Mouse (Mus musculus) T-helper 2 cell (primary cell): ENCODE data around the gene Cdkal1.

Experiments used
- in situ Hi-C: fragments of 300-600 bp; cut with MboI, MseI; formaldehyde crosslinking; loops from one replicate; pipeline ENCODE4 v1.15.1; 2025; ENCODE audit warnings: high pct_unique_total_duplicates

Gene Cdkal1

DNA sequence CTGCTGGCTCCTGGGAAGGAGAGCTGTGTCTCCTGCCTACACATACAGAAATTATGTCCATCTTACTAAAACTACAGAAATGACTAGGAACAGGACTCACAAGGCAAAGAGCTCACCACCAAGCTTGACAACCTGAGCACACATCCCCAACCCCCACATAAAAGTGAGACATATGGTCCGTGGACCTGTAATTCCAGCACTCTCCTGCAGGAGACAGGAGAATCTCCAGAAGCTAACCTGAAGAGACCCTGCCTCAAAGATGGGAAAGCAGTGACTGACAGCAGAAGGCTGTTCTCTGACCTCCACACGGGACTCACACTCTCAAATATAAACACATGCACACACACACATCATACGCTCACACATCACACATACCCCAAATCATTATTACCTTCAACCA lies 36.3 kb downstream of the Cdkal1 start:
- in situ Hi-C loops, result no loop called here

DNA sequence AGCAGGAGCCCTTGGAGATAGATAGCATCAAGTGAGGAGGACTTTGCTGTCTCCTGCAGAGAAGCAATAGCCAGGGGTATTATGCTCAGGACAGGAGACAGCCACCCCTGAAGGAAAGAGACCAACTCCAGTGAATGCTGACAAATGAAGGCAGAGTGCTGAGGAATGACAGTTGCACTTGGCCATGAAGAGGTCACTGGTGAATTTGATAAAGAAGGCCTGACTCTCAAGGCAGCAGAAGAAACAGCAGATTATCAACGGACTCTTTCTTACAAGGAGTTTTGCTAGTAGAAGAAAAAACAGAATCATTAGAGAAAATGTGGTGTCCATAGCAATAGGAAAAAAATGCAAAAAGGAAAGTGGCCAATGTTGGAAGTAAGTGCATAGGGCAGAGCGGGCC lies 37.2 kb downstream of the Cdkal1 start:
- in situ Hi-C loops, result no loop called here

DNA sequence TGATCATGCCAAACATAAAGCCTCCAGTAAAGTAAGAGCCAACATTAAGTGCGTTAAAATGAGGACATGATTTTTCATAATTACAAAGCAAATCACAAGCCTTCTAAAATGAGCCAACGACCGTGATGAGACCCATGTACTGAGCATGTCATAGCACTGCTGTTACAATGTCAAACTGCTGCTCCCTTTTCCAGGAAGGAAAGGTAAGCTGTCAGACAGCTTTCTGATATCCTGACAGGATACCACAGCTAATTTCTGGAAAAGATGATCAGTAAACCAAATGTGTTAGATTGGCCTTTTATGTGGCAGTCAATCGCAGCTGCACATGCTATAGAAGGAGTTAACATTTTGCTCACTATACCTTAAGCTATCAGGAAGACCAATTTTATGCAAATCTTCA lies 44.7 kb downstream of the Cdkal1 start:
- in situ Hi-C loops, result no loop called here

DNA sequence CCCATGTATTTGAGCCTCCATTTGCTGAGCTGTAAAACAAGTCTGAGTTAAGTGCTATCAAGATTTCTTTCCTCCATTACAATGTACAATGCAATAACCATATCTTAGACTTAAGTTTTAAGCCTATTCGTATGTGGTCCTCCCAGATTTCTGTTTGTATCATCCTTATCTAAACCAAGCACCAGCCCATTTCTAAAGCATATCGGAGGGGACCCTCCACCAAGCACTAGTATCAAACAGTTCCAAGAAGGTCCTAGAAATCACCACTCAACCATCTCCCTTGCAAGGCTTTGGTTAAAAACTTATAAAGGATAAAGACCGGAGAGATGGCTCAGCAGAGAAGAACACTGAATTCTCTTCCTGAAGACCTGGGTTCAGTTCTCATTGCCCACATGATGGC lies 47.1 kb downstream of the Cdkal1 start:
- in situ Hi-C loops, result no loop called here

DNA sequence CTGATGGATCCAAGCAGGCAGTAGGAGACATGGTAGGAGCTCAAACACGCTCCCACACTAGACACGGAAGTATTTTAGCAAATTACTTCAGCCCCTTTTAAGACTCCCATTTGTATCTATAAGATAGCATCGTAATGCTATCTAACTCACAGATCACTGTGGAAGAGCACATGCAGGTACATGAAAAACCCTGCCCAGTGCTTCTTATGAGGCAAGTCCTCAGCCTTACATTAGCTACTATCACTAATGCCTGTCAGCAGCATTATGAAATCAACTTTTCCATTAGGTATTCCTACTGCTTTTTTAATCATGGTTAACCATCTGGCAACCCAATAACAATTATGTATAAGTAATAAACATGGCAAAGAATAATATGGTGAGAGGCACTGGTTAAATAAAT lies 47.5 kb downstream of the Cdkal1 start:
- in situ Hi-C loops, result no loop called here

DNA sequence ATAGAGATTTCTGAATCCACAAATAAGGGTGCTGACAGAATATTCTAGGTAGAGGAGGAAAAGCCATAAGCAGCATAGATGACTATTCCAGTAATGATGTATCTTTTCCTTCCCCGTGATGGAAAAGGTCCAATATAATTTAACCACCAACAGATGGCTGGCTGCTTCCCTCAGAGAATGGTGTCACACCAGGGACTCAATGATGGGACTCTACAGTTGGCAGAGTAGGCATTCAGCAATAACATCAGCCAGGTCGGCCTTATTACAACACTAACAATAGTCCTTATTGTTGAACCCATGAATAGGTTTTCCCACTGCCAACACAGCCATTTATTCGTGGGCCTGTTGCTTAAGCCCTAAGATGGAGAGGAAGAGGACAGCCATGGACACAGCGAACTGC lies 48.6 kb downstream of the Cdkal1 start:
- in situ Hi-C loops, result no loop called here

DNA sequence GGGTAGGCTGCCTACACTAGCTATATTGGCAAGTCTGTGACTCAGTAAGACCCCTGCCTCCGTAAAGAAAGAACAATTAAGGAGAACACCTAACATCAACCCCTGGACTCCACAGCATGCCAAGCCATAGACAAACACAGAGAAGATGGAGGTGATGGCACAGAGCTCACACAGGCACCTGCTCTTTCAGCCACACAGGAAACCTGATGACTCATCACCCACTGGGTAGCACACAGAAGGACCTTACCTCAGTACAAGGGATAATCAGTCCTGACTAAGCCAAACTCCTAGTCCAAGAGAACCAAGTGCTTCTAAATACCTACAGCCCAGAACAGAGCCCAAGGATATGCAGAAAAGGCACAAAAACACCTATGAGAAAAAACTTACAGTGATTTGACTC lies 50.2 kb downstream of the Cdkal1 start:
- in situ Hi-C loops, result no loop called here

DNA sequence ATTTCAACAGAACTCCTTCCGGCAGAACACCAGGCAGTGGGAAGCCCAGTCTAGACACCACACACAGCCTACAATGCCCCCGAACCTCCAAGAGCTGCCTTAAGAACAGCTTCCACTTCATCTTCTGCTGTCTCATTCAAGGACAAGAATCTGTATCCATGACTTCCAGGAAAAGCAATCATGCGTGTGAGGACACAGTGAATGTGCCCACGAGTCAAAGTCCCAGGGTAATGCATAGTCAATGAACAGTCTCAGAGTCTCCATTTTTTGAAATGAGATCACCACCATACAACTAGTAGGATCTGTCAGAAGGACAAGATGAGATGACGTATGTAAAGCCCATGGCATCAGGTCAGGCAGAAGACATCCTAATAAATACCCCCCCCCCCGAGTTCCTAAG lies 51.4 kb downstream of the Cdkal1 start:
- in situ Hi-C loops, result no loop called here

DNA sequence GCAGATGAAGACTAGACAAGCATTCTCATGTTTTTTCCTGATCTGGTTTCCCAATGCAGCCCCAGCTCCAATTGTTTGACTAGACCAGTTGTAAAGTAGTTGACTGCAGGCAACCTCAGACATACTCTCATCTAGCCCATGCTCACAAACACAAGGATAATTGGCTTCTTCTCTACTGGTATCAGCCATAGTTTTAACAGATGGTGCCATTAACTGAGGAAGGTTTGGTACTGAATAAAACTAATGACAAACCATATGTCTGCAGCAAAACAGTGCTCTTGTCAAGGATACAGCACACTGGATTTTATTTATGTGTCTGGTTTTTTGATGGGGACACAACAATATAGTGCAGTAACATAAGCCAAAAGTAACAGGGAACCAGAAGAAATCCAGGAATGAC lies 52.8 kb downstream of the Cdkal1 start:
- in situ Hi-C loops, result no loop called here

DNA sequence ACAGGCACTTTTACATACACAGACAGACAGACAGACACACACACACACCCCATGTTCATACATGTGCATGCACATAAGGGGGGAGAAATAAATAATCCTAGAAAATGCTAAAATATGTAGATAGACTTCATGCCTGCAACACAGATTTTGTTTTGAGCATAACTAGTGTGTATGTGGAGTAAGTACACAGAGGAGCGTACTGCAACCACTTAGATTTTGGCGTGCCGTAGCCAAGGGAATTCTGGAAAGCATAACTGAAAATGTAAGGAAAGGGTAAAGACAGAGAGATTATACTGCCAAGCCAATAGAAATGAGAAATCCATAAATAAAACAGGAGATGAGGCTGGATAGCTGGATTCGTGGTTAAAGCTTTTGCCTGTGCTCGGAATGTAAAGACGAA lies 55.4 kb downstream of the Cdkal1 start:
- in situ Hi-C loops, result no loop called here

DNA sequence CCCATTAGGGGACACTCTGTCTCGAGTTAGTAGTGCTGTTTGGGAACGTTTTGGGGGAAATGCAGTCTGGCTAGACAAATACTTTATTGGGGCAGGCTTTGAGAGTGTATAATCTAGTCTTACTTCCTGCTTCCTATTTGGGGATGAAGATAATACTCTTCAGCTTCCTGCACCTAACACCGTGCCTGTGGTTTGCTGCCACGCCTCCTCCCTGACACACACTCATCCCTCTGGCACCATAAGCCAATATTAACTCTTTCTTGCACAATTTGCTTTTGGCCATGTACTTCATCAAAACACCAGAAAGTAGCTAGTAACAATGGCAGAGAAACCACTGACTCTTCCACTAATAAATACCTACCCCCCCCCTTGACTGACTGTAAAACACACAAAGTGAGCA lies 63.4 kb downstream of the Cdkal1 start:
- in situ Hi-C loops, result no loop called here

DNA sequence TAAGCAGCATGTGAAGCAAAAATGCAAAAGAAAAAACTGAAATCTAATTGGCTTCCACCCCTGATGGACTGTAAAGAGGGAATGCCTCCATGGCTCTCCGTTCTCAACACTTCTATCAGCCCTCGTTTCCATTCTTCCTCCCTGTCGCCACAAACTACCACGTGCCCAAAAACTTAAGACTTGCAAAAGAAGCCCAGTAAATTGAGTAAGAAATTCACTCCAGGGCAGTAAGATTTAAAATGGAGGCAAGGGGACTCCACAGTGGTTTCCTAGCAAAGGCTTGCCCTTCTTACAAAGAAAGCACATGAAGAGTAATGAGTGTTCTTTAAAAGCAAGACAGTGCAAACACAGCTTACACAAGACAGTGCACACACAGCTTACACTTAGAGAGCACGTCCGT lies 64.0 kb downstream of the Cdkal1 start:
- in situ Hi-C loops, result no loop called here

DNA sequence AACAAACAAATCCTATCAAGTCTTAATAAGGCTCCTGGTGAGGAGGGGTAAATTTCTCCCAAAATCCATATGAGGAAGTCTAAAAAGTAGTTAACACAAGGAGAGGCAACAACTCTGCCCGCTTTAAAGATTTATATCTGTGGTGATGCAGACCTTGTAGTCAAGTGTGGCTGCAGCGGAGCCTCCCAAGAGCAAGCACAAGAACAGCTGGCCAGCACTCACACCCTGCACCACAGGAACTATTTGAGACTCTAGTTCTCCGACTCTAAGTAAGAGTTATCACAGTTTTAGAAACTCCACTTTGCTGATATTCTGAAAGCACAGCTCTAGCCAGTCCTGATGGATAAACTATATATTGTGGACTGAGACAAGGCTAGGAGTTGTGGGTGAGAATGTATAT lies 68.5 kb downstream of the Cdkal1 start:
- in situ Hi-C loops, result no loop called here

DNA sequence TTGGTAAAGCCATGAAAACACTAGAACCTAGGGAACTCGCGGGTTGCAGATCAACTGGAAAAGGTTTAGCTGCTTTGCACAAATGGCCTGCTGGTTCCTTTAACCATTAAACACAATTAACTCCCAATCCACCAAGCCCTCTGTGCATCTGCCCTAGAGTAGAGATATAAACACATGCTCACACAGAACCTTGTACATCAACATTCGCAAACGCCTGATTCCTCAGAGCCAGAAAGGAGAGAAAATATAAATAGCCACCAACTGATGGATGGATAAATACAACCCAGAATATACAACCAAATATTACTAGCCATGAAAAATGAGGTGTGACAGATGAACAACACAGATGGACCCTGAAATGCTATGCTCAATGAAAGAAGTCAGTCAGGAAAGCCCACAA lies 70.6 kb downstream of the Cdkal1 start:
- in situ Hi-C loops, result no loop called here

DNA sequence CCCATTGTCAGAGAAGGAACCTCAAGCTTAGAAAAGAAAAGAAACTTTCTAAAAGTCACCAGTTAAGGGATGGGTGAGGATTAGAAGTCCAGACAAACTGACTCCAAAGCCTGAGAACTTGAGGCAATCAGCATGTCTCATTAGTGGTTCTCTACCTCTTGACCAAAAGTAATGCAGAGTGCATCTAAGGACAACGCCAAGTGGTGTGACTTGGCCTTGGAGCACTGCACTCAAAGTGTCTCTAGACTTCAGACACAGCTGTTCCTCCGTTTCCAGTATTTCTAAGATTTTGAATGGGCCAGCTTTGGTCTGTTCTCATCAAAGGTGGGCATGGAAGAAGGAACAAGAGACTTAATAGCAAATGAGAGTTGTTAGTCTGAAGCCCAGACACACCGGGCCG lies 74.1 kb downstream of the Cdkal1 start:
- in situ Hi-C loops, result no loop called here

DNA sequence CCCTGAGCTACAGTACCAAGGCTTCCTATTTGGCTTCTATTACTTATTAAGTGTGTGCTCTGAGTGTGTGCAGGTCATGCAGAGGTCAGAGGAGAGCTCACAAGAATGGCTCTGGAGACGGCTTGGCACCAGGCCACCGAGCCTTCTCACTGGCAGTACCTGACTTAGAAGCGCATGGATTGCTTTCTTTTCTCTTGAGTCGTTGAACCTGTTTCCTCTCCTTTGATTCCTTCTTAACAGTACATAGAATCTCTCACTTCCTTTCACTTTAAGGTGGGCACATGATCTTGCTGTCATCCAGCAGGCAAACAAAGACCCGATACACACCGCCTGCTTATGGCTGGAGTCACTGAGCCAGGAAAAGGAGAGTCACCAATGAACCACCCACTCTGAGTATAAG lies 74.8 kb downstream of the Cdkal1 start:
- in situ Hi-C loops, result no loop called here

DNA sequence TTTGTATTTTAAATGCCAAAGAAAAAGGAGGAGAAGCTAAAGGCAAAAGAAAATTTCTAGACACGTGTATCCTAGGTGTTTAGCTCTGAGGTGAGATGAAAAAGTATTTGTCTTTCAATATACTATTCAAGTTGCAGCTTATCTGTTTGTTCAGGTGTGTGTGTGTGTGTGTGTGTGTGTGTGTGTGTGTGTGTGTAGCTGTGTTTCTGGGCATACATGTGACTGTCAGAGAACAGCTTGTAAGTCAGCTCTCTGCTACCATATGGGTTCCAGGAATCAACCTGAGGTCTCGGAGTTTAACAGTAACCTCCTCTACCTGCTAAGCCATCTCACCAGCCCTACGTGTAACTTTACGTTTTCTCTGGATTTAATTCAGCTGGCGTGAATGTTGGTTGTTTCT lies 76.0 kb downstream of the Cdkal1 start:
- in situ Hi-C loops, result no loop called here

DNA sequence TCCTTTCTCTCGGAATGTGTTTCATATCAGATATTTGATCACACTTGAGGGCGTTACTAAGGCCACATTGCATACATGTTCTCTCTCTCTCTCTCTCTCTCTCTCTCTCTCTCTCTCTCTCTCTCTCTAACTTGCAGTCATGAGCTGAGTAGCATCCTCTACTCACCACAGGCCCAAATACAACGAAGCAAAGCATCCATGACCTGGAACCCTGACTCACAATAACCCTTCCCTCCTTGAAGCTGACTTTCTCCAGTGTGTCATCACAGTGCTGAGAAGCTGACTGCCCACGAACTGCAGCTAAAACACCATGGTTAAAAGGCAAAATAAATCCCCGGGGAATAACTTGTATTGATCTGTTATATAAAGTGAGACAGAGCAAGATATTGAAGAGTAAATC lies 76.4 kb downstream of the Cdkal1 start:
- in situ Hi-C loops, result no loop called here

DNA sequence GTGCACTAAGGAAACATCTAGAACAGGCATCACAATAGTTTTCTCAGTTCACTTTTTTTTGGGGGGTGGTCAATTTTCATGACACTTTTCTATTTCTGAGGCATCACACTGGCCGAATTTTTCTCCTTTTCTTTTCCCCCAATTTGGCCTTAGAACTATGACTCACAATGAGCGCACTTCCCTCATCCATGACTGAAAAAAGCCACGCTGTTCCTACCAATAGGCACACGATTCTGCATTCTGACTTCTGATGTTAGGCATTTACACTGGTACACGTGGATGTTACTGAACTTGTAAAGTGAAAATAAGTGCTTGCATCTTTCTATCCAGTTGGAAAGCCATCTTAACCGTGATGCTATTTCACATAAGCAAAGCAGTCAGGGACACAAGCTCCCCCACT lies 77.3 kb downstream of the Cdkal1 start:
- in situ Hi-C loops, result no loop called here

DNA sequence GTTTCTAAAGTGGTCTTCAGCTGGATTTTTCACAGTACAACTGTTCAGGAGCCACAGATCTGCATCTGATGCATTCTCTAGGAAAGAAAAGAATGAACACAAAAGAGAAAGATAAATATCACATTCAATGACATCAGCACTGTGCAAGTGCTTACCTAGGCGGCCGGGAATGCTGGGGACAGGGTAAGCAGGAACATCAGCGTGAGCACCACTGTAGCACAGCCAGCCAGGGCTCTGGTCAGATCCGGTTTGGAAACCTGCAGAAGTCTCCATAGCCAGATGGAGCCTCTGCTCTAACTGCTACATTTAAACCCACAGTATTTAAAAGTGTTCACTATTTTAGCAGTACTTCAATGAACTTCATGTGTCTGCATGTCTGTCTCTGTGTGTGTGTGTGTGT lies 78.2 kb downstream of the Cdkal1 start:
- in situ Hi-C loops, result no loop called here

DNA sequence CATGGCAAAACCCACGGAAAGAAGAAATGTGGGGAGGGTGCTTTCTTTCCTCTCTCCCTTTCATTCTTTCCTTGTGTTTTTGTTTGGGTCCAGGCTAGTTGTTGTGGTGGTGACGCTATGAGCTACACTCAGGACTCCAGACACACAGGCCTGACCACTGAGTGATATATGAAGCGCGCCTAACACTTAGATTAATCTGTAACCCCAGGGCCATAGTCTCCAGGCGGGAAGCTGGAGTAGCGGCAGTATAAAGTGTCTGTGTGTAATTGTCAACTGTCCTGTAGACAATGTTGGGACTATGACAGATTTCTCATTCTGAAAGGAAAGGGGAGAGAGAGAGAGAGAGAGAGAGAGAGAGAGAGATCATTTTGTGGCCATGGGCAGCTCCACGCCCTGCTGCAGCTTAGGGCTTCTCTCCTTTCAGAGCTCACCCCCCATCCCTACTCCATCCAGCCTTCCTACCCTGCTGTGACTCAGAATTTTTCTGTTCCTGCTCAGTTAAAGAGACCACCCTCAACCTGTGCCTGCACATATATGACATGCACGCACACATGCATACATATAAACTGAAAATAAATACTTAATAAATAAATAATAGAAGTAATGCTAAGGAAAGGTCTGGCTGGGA lies 79.8 kb downstream of the Cdkal1 start:
- in situ Hi-C loops, result no loop called here

DNA sequence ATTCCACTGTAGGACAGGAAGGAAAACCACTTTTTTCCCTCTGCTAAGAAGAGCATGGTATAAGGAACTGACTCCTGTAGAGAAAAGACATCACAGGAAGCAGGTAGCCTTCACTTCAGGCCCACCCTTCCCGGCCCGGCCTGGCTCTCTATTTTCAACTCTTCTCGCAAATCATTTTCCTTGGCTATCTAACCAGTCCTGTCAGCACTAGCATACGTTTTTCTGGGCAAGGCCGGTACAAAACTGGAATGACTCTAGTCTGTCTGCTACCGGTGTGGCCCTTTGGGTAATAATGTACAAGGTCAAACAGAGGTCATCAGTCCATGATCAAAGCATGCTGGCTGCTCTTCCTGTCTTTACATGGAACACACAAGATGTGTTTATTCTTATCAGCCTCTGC lies 81.9 kb downstream of the Cdkal1 start:
- in situ Hi-C loops, result no loop called here

DNA sequence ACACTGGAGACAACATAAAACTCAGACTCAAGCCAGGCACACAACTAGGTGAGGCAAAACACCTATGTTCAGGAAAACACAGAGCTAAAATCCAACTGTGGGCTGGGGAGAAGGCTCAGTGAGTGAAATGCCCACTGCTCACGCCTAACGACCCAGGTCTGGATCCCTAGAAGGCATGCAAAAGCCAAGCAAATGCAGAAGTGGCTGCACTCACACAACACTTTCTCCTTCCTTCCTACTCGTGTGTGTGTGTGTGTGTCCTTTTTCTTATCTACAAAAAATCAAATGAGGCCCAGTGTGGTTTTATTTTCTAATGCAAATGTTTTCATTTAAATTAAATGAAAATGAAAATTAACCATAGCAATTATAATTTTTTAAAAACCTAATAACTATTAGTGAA lies 82.5 kb downstream of the Cdkal1 start:
- in situ Hi-C loops, result no loop called here

DNA sequence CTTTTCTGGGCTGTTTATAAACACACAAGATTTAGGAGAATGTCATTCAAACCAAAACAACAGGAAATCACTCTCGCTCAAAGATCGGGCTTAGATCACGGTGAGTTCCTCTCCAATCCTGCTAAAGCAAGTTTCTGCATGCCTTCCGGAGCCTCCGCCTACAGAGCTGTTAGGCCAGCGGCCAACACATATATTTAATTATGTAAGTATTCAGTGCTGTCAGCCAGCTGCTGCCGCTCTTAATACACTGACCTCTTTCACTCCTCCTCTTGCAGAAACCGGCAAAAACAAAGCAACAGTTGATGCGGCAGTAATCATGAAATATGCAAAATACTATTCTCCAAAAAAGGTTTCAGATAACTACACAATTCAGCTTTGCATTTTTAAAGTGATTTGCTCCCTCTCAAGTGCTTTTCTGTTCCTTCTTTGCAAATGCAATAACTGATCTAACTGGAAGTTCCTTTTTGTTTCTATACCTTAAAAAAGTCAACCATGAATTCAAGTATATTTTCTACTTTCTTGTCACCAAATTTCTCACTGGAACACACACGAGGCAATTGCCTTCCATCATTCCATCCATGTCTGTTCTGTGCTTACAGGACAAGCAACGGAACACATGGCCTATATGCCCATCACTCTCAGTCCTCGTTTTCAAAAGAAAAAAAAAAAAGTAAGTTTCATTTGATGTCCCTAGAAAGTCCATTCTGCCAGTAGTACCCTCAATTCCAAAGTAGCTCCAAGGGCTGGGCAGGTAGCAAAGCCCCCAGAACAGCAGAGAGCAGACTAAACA lies 85.6 kb downstream of the Cdkal1 start:
- in situ Hi-C loops, result no loop called here
